ENCODE assay signal across 13 mouse cellular contexts in the genomic region with DNA sequence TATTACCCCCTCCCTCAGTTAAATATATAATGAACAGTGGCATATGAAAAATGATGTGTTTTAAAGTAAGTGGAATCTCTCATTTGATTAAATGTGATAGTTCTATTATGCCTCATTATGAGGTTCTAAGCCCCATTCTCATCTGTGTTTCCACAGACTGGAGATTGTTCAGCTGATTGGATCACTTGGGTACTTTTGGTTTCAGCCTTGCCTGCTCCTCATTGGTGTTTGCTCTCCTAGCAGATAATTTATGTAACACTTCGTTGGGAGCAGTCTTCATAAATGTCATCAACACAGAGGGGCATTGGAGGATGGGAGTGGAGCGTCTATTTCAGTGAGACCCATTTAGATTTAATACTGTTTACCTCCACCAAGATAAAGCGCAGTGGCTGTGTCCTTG.
"Had no signal": no experiment of that assay in that cellular context is flagged by ENCODE, and none has a peak within 500 bp of the region (broad histone marks: within the 10 kb centered on the region; RNA-seq: fewer than 3 reads in every experiment).

No protein-coding gene starts in this region.

- DNase-seq: lung, adult 2 months; lung, postnatal 14 days; lung, postnatal 36 days; midbrain, embryonic 14.5 days; right cerebral cortex, adult 18-20 months; right cerebral cortex, postnatal 25 days; right cerebral cortex, postnatal 4 days; spleen, adult 18-20 months; thymus, adult 18-20 months; thymus, postnatal 14 days; thymus, postnatal 36 days had no signal

- ATAC-seq: lung, postnatal 0 days; midbrain, embryonic 16.5 days had no signal
